Mouse (Mus musculus): Measurements from ENCODE around the gene Abhd13. TPM values are rescaled to one million over a fixed set of nuclear protein-coding genes. Genes with fewer than 3 reads are reported as not detected.

Abhd13 gene
- polyA plus RNA-seq, 1 experiment from 2014 or later: 21.3 TPM

Other genes with a start within 250 kb of the Abhd13 start
- 2.1 and 2.2 TPM in 2 replicates for gene Fam155a, start 206.5 kb upstream of the Abhd13 start, polyA plus RNA-seq (2014; fragmentation: Nextera tagmentation; extraction: Ambion mirVana)
- gene Gm10217, start 113.5 kb upstream of the Abhd13 start, polyA plus RNA-seq (2014; fragmentation: Nextera tagmentation; extraction: Ambion mirVana): not detected in 2 replicates
- gene Lig4, start within 50 bp of the Abhd13 start, polyA plus RNA-seq (2014; fragmentation: Nextera tagmentation; extraction: Ambion mirVana): 6.2 and 6.5 TPM in 2 replicates
- 0.38 and 0.60 TPM in 2 replicates for gene Tnfsf13b, start 28.8 kb downstream of the Abhd13 start, polyA plus RNA-seq (2014; fragmentation: Nextera tagmentation; extraction: Ambion mirVana)
- gene Myo16, start 176.2 kb downstream of the Abhd13 start, polyA plus RNA-seq (2014; fragmentation: Nextera tagmentation; extraction: Ambion mirVana): 5.1 and 6.4 TPM in 2 replicates